Mouse (Mus musculus): ENCODE data around the gene Arrdc4. TPM values are rescaled to one million over a fixed set of nuclear protein-coding genes. Genes with fewer than 3 reads are reported as not detected.

Gene Arrdc4
- total and polyA plus RNA-seq, 3 experiments, result not detected

- no peaks in the 10 kb centered on the region for H3K4me1 ChIP-seq (ENCODE audit: control insufficient read depth in 1 of 2, insufficient read depth in 2 of 2, low read length in 2 of 2)
- no peak overlapping the region for H3K27ac ChIP-seq (ENCODE audit: control insufficient read depth, low read depth, low read length)
- H3K27me3 ChIP-seq (ENCODE audit: control insufficient read depth in 1 of 2, insufficient read depth in 2 of 2, low read length in 2 of 2), result no peaks in the 10 kb centered on the region
- H3K79me2 ChIP-seq (ENCODE audit: control insufficient read depth, insufficient read depth, low read length, poor library complexity), result no peaks in the 10 kb centered on the region
- TF ChIP-seq NELFE (IDR thresholded peaks at IDR 0.05; ENCODE audit: low read depth, low read length) (no peak), JUND (IDR thresholded peaks at IDR 0.05; ENCODE audit: low read depth, low read length) (no peak), CHD1 (IDR thresholded peaks at IDR 0.05; ENCODE audit: low read depth, low read length) (no peak), POLR2A (IDR thresholded peaks at IDR 0.05; ENCODE audit: control insufficient read depth in 1 of 2, insufficient read depth in 1 of 2, low read depth in 1 of 2, low read length in 2 of 2, poor library complexity in 1 of 2) (no peak), RCOR1 (IDR thresholded peaks at IDR 0.05; ENCODE audit: low read depth, low read length) (no peak)
- H3K4me3 ChIP-seq (ENCODE audit: control insufficient read depth in 1 of 2, insufficient read depth in 1 of 2, low read depth in 2 of 2, low read length in 2 of 2), result no peak overlapping the region
- no peak for DNase-seq (ENCODE audit: low read depth, low spot score)
- no peak overlapping the region for H3K9ac ChIP-seq (ENCODE audit: control insufficient read depth, low read depth, low read length, poor library complexity, severe bottlenecking)
- no peaks in the 10 kb centered on the region for H3K36me3 ChIP-seq (ENCODE audit: control insufficient read depth in 1 of 2, insufficient read depth in 2 of 2, low read length in 2 of 2)
- no peaks in the 10 kb centered on the region for H3K9me3 ChIP-seq (replicated peaks; ENCODE audit: insufficient read depth, low read length)
Observed at GRCm38 (mm10) chr7:68726380-68726779, 22.7 kb downstream of the Arrdc4 start.

GRCm38 (mm10) chr7:68724711-68725110, 24.3 kb downstream of the Arrdc4 start:
- no peak overlapping the region for H3K9ac ChIP-seq (ENCODE audit: control insufficient read depth, low read depth, low read length, poor library complexity, severe bottlenecking)
- no peaks in the 10 kb centered on the region for H3K36me3 ChIP-seq (ENCODE audit: control insufficient read depth in 1 of 2, insufficient read depth in 2 of 2, low read length in 2 of 2)
- no peaks in the 10 kb centered on the region for H3K9me3 ChIP-seq (replicated peaks; ENCODE audit: insufficient read depth, low read length)
- H3K27ac ChIP-seq (ENCODE audit: control insufficient read depth, low read depth, low read length), result no peak overlapping the region
- no peak overlapping the region for H3K4me3 ChIP-seq (ENCODE audit: control insufficient read depth in 1 of 2, insufficient read depth in 1 of 2, low read depth in 2 of 2, low read length in 2 of 2)
- H3K27me3 ChIP-seq (ENCODE audit: control insufficient read depth in 1 of 2, insufficient read depth in 2 of 2, low read length in 2 of 2), result no peaks in the 10 kb centered on the region
- TF ChIP-seq NRF1 (IDR thresholded peaks at IDR 0.05; ENCODE audit: insufficient read depth, low read depth, low read length, poor library complexity, severe bottlenecking) (no peak), MYB (IDR thresholded peaks at IDR 0.05; ENCODE audit: low read depth, low read length) (no peak), MAX (IDR thresholded peaks at IDR 0.05; ENCODE audit: low read length) (no peak), TAL1 (IDR thresholded peaks at IDR 0.05; ENCODE audit: low read length) (no peak), ZC3H11A (IDR thresholded peaks at IDR 0.05; ENCODE audit: low read depth, low read length) (no peak), UBTF (IDR thresholded peaks at IDR 0.05; ENCODE audit: borderline replicate concordance, insufficient read depth, low read depth, low read length) (no peak), RAD21 (IDR thresholded peaks at IDR 0.05; ENCODE audit: low read depth, low read length) (no peak), NELFE (IDR thresholded peaks at IDR 0.05; ENCODE audit: low read depth, low read length) (no peak), ETS1 (IDR thresholded peaks at IDR 0.05; ENCODE audit: low read depth, low read length) (no peak), USF2 (IDR thresholded peaks at IDR 0.05; ENCODE audit: borderline replicate concordance in 1 of 2, insufficient read depth in 1 of 2, low read depth in 1 of 2, low read length in 2 of 2) (no peak), BHLHE40 (IDR thresholded peaks at IDR 0.05; ENCODE audit: borderline replicate concordance, low read depth, low read length) (no peak)
- no peaks in the 10 kb centered on the region for H3K4me1 ChIP-seq (ENCODE audit: control insufficient read depth in 1 of 2, insufficient read depth in 2 of 2, low read length in 2 of 2)
- no peaks in the 10 kb centered on the region for H3K79me2 ChIP-seq (ENCODE audit: control insufficient read depth, insufficient read depth, low read length, poor library complexity)
- no peak for DNase-seq (ENCODE audit: low read depth, low spot score)

- H3K9ac ChIP-seq (ENCODE audit: control insufficient read depth, low read depth, low read length, poor library complexity, severe bottlenecking), result no peak overlapping the region
- no peaks in the 10 kb centered on the region for H3K79me2 ChIP-seq (ENCODE audit: control insufficient read depth, insufficient read depth, low read length, poor library complexity)
- DNase-seq (ENCODE audit: low read depth, low spot score), result no peak
- no peak overlapping the region for H3K4me3 ChIP-seq (ENCODE audit: control insufficient read depth in 1 of 2, insufficient read depth in 1 of 2, low read depth in 2 of 2, low read length in 2 of 2)
- H3K27me3 ChIP-seq (ENCODE audit: control insufficient read depth in 1 of 2, insufficient read depth in 2 of 2, low read length in 2 of 2), result no peaks in the 10 kb centered on the region
- no peak overlapping the region for H3K27ac ChIP-seq (ENCODE audit: control insufficient read depth, low read depth, low read length)
- H3K4me1 ChIP-seq (ENCODE audit: control insufficient read depth in 1 of 2, insufficient read depth in 2 of 2, low read length in 2 of 2), result no peaks in the 10 kb centered on the region
- H3K9me3 ChIP-seq (replicated peaks; ENCODE audit: insufficient read depth, low read length), result no peaks in the 10 kb centered on the region
- no peaks in the 10 kb centered on the region for H3K36me3 ChIP-seq (ENCODE audit: control insufficient read depth in 1 of 2, insufficient read depth in 2 of 2, low read length in 2 of 2)
- TF ChIP-seq TBP (IDR thresholded peaks at IDR 0.05; ENCODE audit: low read depth, low read length), result no peak
- no peak for TF ChIP-seq CTCF (IDR thresholded peaks at IDR 0.05 in 2 of 3, conservative IDR thresholded peaks at IDR 0.05 in 1 of 3; ENCODE audit: control insufficient read depth in 1 of 3, insufficient read depth in 1 of 3, low read depth in 2 of 3, low read length in 3 of 3, poor library complexity in 1 of 3, severe bottlenecking in 1 of 3)
- TF ChIP-seq MAFK (IDR thresholded peaks at IDR 0.05; ENCODE audit: borderline replicate concordance, low read depth, low read length), result no peak
- TF ChIP-seq ZNF384 (IDR thresholded peaks at IDR 0.05; ENCODE audit: low read depth, low read length), result no peak
- TF ChIP-seq CHD2 (IDR thresholded peaks at IDR 0.05; ENCODE audit: low read length), result no peak
- no peak for TF ChIP-seq ZC3H11A (IDR thresholded peaks at IDR 0.05; ENCODE audit: low read depth, low read length)
- no peak for TF ChIP-seq TCF12 (IDR thresholded peaks at IDR 0.05; ENCODE audit: low read depth, low read length)
- no peak for TF ChIP-seq RCOR1 (IDR thresholded peaks at IDR 0.05; ENCODE audit: low read depth, low read length)
- TF ChIP-seq GATA1 (IDR thresholded peaks at IDR 0.05; ENCODE audit: low read depth, low read length), result no peak
Observed at GRCm38 (mm10) chr7:68721520-68721919, 27.5 kb downstream of the Arrdc4 start.
